Mouse (Mus musculus) heart, postnatal 36 days (tissue): ENCODE measurements around the gene Vmo1. TPM values are rescaled to one million over a fixed set of nuclear protein-coding genes. Genes with fewer than 3 reads are reported as not detected.
"Not testable (repeated sequence)": the region's sequence is repeated elsewhere in the genome, so short reads cannot be mapped to it uniquely, and the experiment has no call there.

Experiments
- DNase-seq, 2 experiments: peaks; one replicate each; pipeline ENCODE4 v3.0.0; 2021 to 2022
- intact Hi-C: fragments of 180-260 bp; cut with DNase I; formaldehyde crosslinking; loops from one replicate; pipeline ENCODE4 v1.15.1; 2025
- total RNA-seq, 2 experiments: library from RNA; stranded (reverse); gene quantifications; 2 replicates each; pipeline ENCODE4 v1.2.3; 2021

Gene Vmo1
- not detected for total RNA-seq

- DNase-seq: no peak
- intact Hi-C loops: loop anchor here (2.0 kb wide), 1 partner anchor 243 kb away; no protein-coding TSS in a partner anchor
Observed at GRCm38 (mm10) chr11:70514288-70514687, at the start of gene Vmo1. Vmo1 (minus strand) TSS chr11:70514616.

- peak; percentile 38 to 44 for DNase-seq
- intact Hi-C loops: loop anchor here (2.0 kb wide), 4 partner anchors 23 to 43 kb away; partner anchors contain the start of gene Pld2
Observed at GRCm38 (mm10) chr11:70563470-70564275, 49.3 kb upstream of the Vmo1 start.

GRCm38 (mm10) chr11:70562995-70563469 lies 48.6 kb upstream of the Vmo1 start:
- intact Hi-C loops: loop anchor here (2.0 kb wide), 3 partner anchors 22 to 42 kb away; partner anchors contain the start of gene Pld2

GRCm38 (mm10) chr11:70562287-70562994 lies 48.0 kb upstream of the Vmo1 start, which contains the start of gene Mink1:
Mink1 (plus strand) TSS chr11:70562881.
- DNase-seq: peak; percentile 87 to 89
- intact Hi-C loops: loop anchor here (2.0 kb wide), 3 partner anchors 22 to 42 kb away; partner anchors contain the start of gene Pld2

More at GRCm38 (mm10) chr11:70562995-70563469, 48.6 kb upstream of the Vmo1 start:
- no peak for DNase-seq

GRCm38 (mm10) chr11:70561937-70562286 lies 47.5 kb upstream of the Vmo1 start:
- intact Hi-C loops: loop anchor here (2.0 kb wide), 3 partner anchors 21 to 41 kb away; partner anchors contain the start of gene Pld2
- DNase-seq: no peak

- intact Hi-C loops: no loop called here
- DNase-seq: no peak
Observed at GRCm38 (mm10) chr11:70557545-70557944, 43.1 kb upstream of the Vmo1 start.

GRCm38 (mm10) chr11:70553940-70554339 lies 39.5 kb upstream of the Vmo1 start:
- no peak for DNase-seq
- intact Hi-C loops: no loop called here

GRCm38 (mm10) chr11:70551526-70551925 lies 37.1 kb upstream of the Vmo1 start:
- intact Hi-C loops: no loop called here
- DNase-seq: no peak

GRCm38 (mm10) chr11:70544496-70544895 lies 30.1 kb upstream of the Vmo1 start:
- intact Hi-C loops: no loop called here
- no peak for DNase-seq

- intact Hi-C loops: loop anchor here (2.0 kb wide), 2 partner anchors 21 to 63 kb away; partner anchors contain the start of gene Mink1
- DNase-seq: no peak
Observed at GRCm38 (mm10) chr11:70541415-70541814, 27.0 kb upstream of the Vmo1 start.

- intact Hi-C loops: loop anchor here (2.0 kb wide), 2 partner anchors 22 to 64 kb away; partner anchors contain the start of gene Mink1
- no peak for DNase-seq
Observed at GRCm38 (mm10) chr11:70540928-70541327, 26.5 kb upstream of the Vmo1 start.

GRCm38 (mm10) chr11:70539877-70540587 lies 25.6 kb upstream of the Vmo1 start, which contains the start of gene Pld2:
Pld2 (plus strand) TSS chr11:70540064.
- intact Hi-C loops: loop anchor here (2.0 kb wide), 2 partner anchors 23 to 65 kb away; partner anchors contain the start of gene Mink1
- peak; percentile 86 to 89 for DNase-seq

GRCm38 (mm10) chr11:70539423-70539822 lies 25.0 kb upstream of the Vmo1 start:
- no peak for DNase-seq
- intact Hi-C loops: no loop called here

- intact Hi-C loops: no loop called here
Observed at GRCm38 (mm10) chr11:70532839-70533238, 18.4 kb upstream of the Vmo1 start, which contains the start of gene Gm40193. Gm40193 (minus strand) TSS chr11:70532939.

GRCm38 (mm10) chr11:70531065-70531464 lies 16.6 kb upstream of the Vmo1 start:
- DNase-seq, intact Hi-C loops: not testable (repeated sequence)

More at GRCm38 (mm10) chr11:70532839-70533238, 18.4 kb upstream of the Vmo1 start, which contains the start of gene Gm40193:
- no peak for DNase-seq

GRCm38 (mm10) chr11:70528610-70529009 lies 14.2 kb upstream of the Vmo1 start:
- no peak for DNase-seq
- intact Hi-C loops: no loop called here

GRCm38 (mm10) chr11:70526211-70526610 lies 11.8 kb upstream of the Vmo1 start:
- no peak for DNase-seq
- intact Hi-C loops: no loop called here

- DNase-seq: no peak
- intact Hi-C loops: no loop called here
Observed at GRCm38 (mm10) chr11:70525726-70526125, 11.3 kb upstream of the Vmo1 start.

- intact Hi-C loops: no loop called here
- peak; percentile 87 to 88 for DNase-seq
Observed at GRCm38 (mm10) chr11:70525184-70525678, 10.8 kb upstream of the Vmo1 start, which contains the start of gene Psmb6. Psmb6 (plus strand) TSS chr11:70525367.

GRCm38 (mm10) chr11:70524782-70525181 lies 10.4 kb upstream of the Vmo1 start:
- DNase-seq: no peak
- intact Hi-C loops: no loop called here
